Mouse (Mus musculus) CD4-positive, CD25-positive, alpha-beta regulatory T cell, adult 2 months (primary cell): ENCODE measurements around the gene Ccdc6.
A peak's percentile ranks its signal among the peaks of the same experiment; 100 is the strongest.

Experiments used
- DNase-seq: peaks from one replicate; pipeline ENCODE4 v3.0.0-alpha.2; 2012; ENCODE audit warnings: low read depth, low spot score

Gene Ccdc6

DNA sequence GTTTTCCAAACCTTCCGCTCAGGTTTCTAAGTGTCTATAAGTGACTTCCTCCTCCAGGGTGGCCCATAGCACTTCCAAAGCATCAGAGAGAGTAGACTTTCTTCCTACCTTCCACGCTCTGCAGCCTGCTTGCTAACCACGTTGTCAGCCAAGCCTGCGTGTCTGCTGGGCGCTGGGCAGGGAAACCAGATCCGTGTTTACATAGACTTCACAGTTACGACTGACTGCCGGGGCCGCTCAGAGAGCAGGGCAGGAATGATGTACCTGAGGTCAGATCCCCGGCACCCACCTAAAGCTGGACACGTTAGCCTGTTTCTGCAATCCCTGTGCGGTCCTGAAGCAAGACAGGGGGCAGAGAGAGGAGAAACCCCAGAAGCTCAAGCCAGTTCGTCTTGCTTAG, 71.5 kb downstream of the Ccdc6 start:
- DNase-seq, result no peak

DNA sequence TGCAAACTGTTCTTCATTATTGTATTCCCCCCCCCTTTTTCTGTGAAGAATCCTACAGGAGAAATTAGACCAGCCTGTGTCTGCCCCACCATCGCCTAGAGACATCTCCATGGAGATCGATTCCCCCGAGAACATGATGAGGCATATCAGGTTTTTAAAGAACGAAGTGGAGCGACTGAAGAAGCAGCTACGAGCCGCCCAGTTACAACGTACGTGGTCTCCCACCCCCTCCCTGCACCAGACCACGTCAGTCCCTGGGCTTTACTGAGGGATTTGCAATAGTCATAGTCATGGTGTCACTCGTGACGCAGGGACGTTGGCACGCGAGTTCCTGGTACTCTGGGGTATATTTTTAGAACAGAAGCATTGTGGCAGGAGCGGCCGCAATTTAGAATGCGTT, 72.1 kb downstream of the Ccdc6 start:
- no peak for DNase-seq

DNA sequence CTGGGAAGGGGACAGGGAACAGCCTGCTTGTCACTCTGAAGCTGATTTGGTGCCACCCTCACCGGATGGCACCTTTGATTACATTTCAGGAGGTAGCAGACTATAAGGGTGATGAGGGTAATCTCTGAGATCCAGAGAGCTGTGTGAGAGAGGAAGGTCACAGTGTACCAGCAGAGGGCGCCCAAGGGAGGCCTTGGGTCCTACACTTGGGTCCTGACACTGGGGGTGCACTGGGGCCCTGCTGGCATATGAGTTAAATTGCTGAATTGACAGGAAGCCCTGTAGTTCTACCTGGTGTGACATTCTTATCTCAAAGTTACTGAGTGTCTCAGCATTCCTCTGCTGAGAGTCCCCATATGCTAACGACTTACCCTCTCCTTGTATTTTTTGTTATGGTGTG, 76.4 kb downstream of the Ccdc6 start:
- peak; percentile 77 for DNase-seq

DNA sequence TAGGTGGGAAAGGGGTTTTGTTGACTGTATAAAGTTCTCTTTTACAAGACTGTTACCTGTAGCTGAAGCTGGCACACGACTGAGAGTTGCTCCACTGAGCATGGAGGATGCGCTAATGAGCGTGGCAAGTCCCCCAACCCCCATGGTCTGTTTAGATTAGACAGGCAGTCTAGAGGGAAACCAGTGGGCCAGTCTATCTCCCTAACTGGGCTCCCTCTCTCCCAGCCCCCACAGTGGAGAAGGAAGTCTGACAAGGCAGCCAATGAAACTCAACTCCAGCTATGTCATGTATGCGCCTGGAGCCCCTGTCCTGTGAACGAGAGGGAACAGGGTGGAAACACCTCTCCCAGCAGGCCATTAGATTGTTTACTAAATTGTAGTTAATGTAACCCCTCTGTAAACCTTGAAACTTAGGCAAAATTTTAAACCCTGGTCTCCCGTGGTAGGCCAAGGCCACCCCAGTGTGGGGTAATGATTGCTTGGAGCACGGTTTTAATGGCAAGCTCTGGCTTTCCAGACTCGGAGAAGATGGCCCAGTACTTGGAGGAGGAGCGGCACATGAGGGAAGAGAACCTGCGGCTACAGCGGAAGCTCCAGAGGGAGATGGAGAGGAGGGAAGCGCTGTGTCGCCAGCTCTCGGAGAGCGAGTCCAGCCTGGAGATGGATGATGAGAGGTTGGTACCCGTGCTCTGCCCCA, 77.7 kb downstream of the Ccdc6 start:
- no peak for DNase-seq

DNA sequence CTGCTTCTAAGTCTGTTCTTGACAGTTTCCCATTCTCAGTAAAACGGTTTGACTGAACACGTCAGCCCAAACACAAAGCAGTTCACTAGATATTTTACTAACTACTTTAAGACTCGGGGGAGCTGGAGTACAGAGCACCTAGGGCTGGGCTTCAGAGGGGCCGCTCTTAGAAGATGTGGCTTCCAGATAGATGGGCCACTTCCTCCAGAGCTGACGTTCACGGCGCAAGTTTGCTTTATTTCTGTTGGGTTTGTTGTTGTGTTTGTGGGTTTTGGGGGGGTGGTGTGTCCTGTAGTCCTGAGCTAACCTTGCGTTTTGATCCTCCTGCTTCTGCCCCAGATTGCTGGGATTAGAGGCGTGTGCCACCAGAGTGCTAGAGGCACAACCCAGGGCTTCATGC, 83.8 kb downstream of the Ccdc6 start:
- DNase-seq, result peak; percentile 53

- DNase-seq, result peak; percentile 35
Measured at GRCm38 (mm10) chr10:70181279-70181972, 84.5 kb downstream of the Ccdc6 start.

- DNase-seq, result no peak
Measured at GRCm38 (mm10) chr10:70183210-70184080, 86.5 kb downstream of the Ccdc6 start.

DNA sequence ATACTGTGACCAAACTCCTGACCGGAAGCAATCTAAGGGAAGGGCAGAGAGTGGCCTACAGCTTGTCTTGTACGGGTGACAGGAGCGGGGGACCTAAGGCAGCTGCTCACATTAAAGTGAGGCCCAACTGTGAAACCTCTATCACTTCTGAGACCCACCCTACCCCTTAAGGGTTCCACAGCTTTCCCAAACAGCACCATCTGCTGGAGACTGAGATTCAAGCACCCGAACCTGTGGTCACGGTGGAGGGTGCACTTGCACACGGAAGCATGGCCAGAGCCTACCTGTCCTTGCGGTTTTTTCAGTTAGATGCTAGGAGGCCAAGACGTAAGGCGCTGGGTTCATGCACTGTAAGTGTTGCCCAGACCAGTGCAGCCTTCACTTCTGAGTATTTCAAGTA, 89.2 kb downstream of the Ccdc6 start:
- DNase-seq, result peak; percentile 36

DNA sequence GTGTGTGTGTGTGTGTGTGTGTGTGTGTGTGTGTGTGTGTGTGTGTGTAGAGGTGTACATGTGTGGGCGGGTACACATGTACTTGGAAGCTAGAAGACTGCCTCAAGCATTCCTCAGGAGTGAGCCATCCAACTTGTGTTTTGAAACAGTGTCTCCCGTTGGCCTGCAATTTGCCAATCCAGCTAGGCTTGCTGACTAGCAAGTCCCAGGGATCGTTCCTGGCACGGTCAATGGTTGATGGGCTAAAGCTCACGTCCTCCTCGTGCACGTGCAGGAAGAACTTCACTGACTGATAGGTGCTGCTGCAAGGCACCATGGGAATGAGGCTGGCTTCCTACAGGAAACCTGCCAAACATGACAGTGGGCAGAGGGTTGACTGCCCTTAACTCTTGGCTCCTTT, 89.7 kb downstream of the Ccdc6 start:
- no peak for DNase-seq

DNA sequence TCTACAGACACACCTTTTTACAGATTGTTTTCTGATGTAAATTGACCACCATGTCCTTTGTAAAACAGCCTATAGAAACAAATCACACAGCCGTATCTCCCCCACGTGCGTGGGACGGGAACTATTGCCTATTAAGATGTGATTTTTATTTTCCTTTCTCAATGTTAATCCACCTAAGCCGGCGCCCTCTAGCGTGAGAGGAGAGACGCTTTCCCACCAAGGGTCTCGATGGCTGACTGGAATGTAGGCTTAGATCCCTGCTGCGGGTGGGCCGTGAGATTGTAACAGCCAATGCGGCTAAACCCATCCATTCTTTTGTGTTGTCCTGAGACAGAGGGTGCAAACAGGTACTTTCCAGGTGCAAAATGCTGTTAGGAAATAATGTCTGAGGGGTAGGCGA, 92.9 kb downstream of the Ccdc6 start:
- no peak for DNase-seq

DNA sequence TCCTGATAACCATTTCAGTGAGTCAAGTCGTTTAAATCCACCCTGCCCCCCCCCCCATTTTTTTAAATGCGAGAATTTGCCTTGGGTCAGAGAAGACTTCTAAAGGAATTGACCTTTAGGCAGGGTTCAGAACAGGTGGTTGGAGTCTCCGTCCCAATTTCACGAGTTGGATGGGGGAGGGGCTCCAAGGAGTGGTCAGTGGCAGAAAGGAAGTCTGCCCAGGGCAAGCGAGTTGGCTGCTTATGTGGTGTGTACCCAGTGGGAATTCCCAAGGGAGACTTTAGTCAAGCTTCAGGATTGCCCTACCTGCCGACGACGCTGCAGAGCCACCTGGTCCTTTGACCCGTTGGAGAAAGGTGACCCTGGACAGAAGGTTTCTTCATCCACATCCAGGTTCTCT, 97.4 kb downstream of the Ccdc6 start:
- no peak for DNase-seq

DNA sequence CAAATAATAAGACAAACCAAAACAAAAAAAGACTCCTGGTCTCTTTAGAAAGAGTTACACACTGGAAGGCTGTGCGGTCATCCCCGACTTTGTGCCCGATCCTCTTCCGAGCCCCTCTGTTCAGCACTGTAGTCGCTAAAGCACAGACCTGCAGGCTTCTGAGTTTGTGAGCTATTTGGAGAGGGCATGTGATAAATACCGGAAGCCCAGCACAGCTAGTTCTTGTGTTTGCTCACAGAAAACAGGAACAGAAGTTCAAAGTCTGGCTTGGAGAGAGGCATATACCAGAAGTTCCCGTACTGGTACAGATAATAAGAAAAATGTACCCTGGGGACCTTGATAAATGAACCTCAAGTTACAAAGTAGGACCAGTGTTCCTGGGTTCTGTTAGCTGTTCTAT, 98.4 kb downstream of the Ccdc6 start:
- no peak for DNase-seq

DNA sequence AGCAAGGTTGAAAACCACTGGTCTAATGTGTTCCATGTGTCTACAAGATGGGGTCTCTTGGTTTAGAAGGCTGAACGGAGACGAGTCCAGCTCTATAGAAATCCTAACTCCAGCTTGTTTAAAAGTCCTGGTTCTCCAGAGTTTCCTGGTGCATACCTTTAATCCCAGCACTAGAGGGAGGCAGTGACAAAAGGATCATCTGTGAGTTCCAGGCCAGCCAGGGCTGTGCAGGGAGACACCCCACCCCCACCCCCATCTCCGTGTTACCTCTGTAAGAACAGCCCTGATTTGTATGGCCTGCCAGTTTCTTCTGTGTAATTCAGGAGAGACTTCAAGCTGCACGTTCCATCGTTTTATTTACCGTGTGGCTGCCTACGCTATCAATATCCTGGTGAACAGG, 98.9 kb downstream of the Ccdc6 start:
- DNase-seq, result no peak

GRCm38 (mm10) chr10:70196666-70197065, 99.7 kb downstream of the Ccdc6 start:
- DNase-seq, result no peak

- no peak for DNase-seq
Measured at GRCm38 (mm10) chr10:70197601-70198000, 100.7 kb downstream of the Ccdc6 start.

- DNase-seq, result no peak
Measured at GRCm38 (mm10) chr10:70198012-70198411, 101.1 kb downstream of the Ccdc6 start.

- DNase-seq, result no peak
Measured at GRCm38 (mm10) chr10:70198951-70199463, 102.1 kb downstream of the Ccdc6 start.

DNA sequence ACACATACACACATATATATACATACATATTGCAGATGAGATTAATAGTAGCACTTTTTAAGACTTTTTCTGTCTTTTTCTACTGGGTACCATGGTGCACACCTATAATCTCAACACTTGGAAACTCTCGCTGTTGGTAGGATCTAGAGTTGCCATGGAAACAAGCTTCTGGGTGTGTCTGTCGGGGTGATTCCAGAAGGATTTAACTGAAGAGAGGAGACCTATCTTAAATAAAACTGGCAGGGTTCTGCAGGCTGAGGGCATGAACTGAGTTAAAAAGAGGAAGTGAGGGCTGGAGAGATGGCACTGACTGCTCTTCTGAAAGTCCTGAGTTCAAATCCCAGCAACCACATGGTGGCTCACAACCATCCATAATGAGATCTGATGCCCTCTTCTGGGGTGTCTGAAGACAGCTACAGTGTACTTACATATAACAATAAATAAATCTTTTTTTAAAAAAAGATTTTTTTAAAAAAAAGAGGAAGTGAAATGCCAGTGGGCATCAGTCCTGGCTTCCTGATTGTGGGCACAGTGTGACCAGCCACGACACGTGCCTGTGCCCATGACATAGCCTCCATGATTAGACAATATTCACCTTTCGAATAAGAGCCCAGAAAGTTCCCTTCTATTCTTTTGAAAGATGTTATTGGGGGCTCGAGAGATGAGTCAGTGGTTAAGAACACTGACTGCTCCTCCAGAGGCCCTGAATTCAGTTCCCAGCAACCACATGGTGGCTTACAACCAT, 102.7 kb downstream of the Ccdc6 start:
- no peak for DNase-seq

DNA sequence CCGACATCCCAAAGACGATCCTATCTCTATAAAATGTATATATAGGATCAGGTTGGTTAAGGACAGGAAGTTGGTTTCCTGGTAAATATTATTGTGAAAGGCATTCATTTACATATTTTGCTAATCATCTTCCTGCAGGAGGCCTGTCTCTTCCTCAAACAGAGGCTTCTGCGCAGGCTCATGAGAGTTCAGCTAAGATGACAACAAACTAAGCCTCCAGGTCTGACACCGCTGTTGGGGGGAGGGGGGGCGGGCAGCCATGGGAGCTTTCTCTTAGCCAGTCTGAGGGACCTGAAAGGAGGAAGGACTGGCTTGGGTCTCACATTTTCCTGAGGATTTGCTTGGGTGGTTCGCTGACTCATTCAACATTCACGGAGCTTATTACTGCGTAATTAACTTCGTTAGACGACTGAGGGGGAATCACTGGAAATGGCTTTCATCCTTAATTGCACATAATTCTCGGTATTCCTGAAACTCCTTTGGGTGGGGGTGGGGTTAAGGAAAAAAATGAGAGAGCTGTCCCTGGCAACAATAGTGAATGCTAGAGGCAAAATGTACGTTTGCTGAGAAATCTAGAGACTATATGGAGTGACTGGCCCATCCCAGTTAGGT, 104.1 kb downstream of the Ccdc6 start:
- no peak for DNase-seq

- no peak for DNase-seq
Measured at GRCm38 (mm10) chr10:70204505-70205399, 107.8 kb downstream of the Ccdc6 start, which contains the start of gene Mrln. Mrln (plus strand) TSS chr10:70204664.
